Mouse (Mus musculus): Measurements from ENCODE around the gene Baz2b. TPM values are rescaled to one million over a fixed set of nuclear protein-coding genes. Genes with fewer than 3 reads are reported as not detected.

Gene Baz2b
- polyA plus RNA-seq, 1 experiment from 2014 or later, result 56.5 TPM

- DNase-seq (ENCODE audit: low spot score) (no peak), ATAC-seq (replicated peaks; ENCODE audit: insufficient number of reproducible peaks, low FRiP score, low TSS enrichment, low read depth) (no peak)
- Histone ChIP-seq H3K27me3 (ENCODE audit: control insufficient read depth, insufficient read depth, low read length) (no peaks in the 10 kb centered on the region), H3K4me1 (ENCODE audit: control insufficient read depth, insufficient read depth, low read length) (no peaks in the 10 kb centered on the region), H3K36me3 (replicated peaks; ENCODE audit: control insufficient read depth, insufficient read depth, low read depth, low read length) (no peaks in the 10 kb centered on the region), H3K9me3 (replicated peaks; ENCODE audit: control insufficient read depth, low read length) (no peaks in the 10 kb centered on the region), H3K4me3 (ENCODE audit: low read depth, low read length) (no peak overlapping the region), H3K27ac (replicated peaks; ENCODE audit: low read depth, low read length) (no peak overlapping the region), H3K9ac (replicated peaks; ENCODE audit: low read length) (no peak overlapping the region), H3K4me2 (ENCODE audit: low read depth, low read length) (no peak overlapping the region)
- WGBS, result 56% methylated on average over 2 of the region's 2 CpGs
Observed at GRCm38 (mm10) chr2:60120681-60121080, 89.0 kb downstream of the Baz2b start.

GRCm38 (mm10) chr2:60118684-60119558 is 90.7 kb downstream of the Baz2b start:
- ATAC-seq (replicated peaks; ENCODE audit: insufficient number of reproducible peaks, low FRiP score, low TSS enrichment, low read depth), result no peak

GRCm38 (mm10) chr2:60117867-60118266 is 91.8 kb downstream of the Baz2b start:
- DNase-seq (ENCODE audit: low spot score) (no peak), ATAC-seq (replicated peaks; ENCODE audit: insufficient number of reproducible peaks, low FRiP score, low TSS enrichment, low read depth) (no peak)
- no peak overlapping the region for H3K4me2 ChIP-seq (ENCODE audit: low read depth, low read length)
- H3K9me3 ChIP-seq (replicated peaks; ENCODE audit: control insufficient read depth, low read length), result no peaks in the 10 kb centered on the region
- no peaks in the 10 kb centered on the region for H3K27me3 ChIP-seq (ENCODE audit: control insufficient read depth, insufficient read depth, low read length)
- H3K36me3 ChIP-seq (replicated peaks; ENCODE audit: control insufficient read depth, insufficient read depth, low read depth, low read length), result no peaks in the 10 kb centered on the region
- H3K27ac ChIP-seq (replicated peaks; ENCODE audit: low read depth, low read length), result no peak overlapping the region
- no peak overlapping the region for H3K4me3 ChIP-seq (ENCODE audit: low read depth, low read length)
- 78% methylated on average over 9 of the region's 9 CpGs for WGBS
- no peaks in the 10 kb centered on the region for H3K4me1 ChIP-seq (ENCODE audit: control insufficient read depth, insufficient read depth, low read length)
- H3K9ac ChIP-seq (replicated peaks; ENCODE audit: low read length), result no peak overlapping the region

More at GRCm38 (mm10) chr2:60118684-60119558, 90.7 kb downstream of the Baz2b start:
- H3K9ac ChIP-seq (replicated peaks; ENCODE audit: low read length), result no peak overlapping the region
- WGBS, result 60% methylated on average over 10 of the region's 10 CpGs
- H3K27me3 ChIP-seq (ENCODE audit: control insufficient read depth, insufficient read depth, low read length), result no peaks in the 10 kb centered on the region
- DNase-seq (ENCODE audit: low spot score), result no peak
- H3K27ac ChIP-seq (replicated peaks; ENCODE audit: low read depth, low read length), result no peak overlapping the region
- no peaks in the 10 kb centered on the region for H3K36me3 ChIP-seq (replicated peaks; ENCODE audit: control insufficient read depth, insufficient read depth, low read depth, low read length)
- no peaks in the 10 kb centered on the region for H3K9me3 ChIP-seq (replicated peaks; ENCODE audit: control insufficient read depth, low read length)
- H3K4me3 ChIP-seq (ENCODE audit: low read depth, low read length), result no peak overlapping the region
- no peaks in the 10 kb centered on the region for H3K4me1 ChIP-seq (ENCODE audit: control insufficient read depth, insufficient read depth, low read length)
- no peak overlapping the region for H3K4me2 ChIP-seq (ENCODE audit: low read depth, low read length)

GRCm38 (mm10) chr2:60115891-60116554 is 93.6 kb downstream of the Baz2b start:
- Histone ChIP-seq H3K36me3 (replicated peaks; ENCODE audit: control insufficient read depth, insufficient read depth, low read depth, low read length) (no peaks in the 10 kb centered on the region), H3K9ac (replicated peaks; ENCODE audit: low read length) (no peak overlapping the region), H3K27ac (replicated peaks; ENCODE audit: low read depth, low read length) (no peak overlapping the region), H3K27me3 (ENCODE audit: control insufficient read depth, insufficient read depth, low read length) (no peaks in the 10 kb centered on the region), H3K4me3 (ENCODE audit: low read depth, low read length) (no peak overlapping the region), H3K9me3 (replicated peaks; ENCODE audit: control insufficient read depth, low read length) (no peaks in the 10 kb centered on the region), H3K4me1 (ENCODE audit: control insufficient read depth, insufficient read depth, low read length) (no peaks in the 10 kb centered on the region), H3K4me2 (ENCODE audit: low read depth, low read length) (no peak overlapping the region)
- DNase-seq (ENCODE audit: low spot score) (no peak), ATAC-seq (replicated peaks; ENCODE audit: insufficient number of reproducible peaks, low FRiP score, low TSS enrichment, low read depth) (no peak)
- WGBS, result 58% methylated on average over 12 of the region's 12 CpGs

- H3K4me2 ChIP-seq (ENCODE audit: low read depth, low read length), result no peak overlapping the region
- no peak overlapping the region for H3K4me3 ChIP-seq (ENCODE audit: low read depth, low read length)
- no peaks in the 10 kb centered on the region for H3K27me3 ChIP-seq (ENCODE audit: control insufficient read depth, insufficient read depth, low read length)
- H3K4me1 ChIP-seq (ENCODE audit: control insufficient read depth, insufficient read depth, low read length), result no peaks in the 10 kb centered on the region
- no peak overlapping the region for H3K9ac ChIP-seq (replicated peaks; ENCODE audit: low read length)
- DNase-seq (ENCODE audit: low spot score) (no peak), ATAC-seq (replicated peaks; ENCODE audit: insufficient number of reproducible peaks, low FRiP score, low TSS enrichment, low read depth) (no peak)
- no peaks in the 10 kb centered on the region; the same call in 1 of the 2 replicates for H3K36me3 ChIP-seq (replicated peaks; ENCODE audit: control insufficient read depth, insufficient read depth, low read depth, low read length)
- no peak overlapping the region for H3K27ac ChIP-seq (replicated peaks; ENCODE audit: low read depth, low read length)
- 86% methylated on average over 4 of the region's 4 CpGs for WGBS
- H3K9me3 ChIP-seq (replicated peaks; ENCODE audit: control insufficient read depth, low read length), result no peaks in the 10 kb centered on the region
Observed at GRCm38 (mm10) chr2:60114901-60115300, 94.7 kb downstream of the Baz2b start.

GRCm38 (mm10) chr2:60113661-60114560 is 95.7 kb downstream of the Baz2b start:
- Histone ChIP-seq H3K36me3 (replicated peaks; ENCODE audit: control insufficient read depth, insufficient read depth, low read depth, low read length) (no peaks in the 10 kb centered on the region; the same call in 1 of the 2 replicates), H3K9me3 (replicated peaks; ENCODE audit: control insufficient read depth, low read length) (no peaks in the 10 kb centered on the region), H3K4me2 (ENCODE audit: low read depth, low read length) (no peak overlapping the region), H3K27me3 (ENCODE audit: control insufficient read depth, insufficient read depth, low read length) (no peaks in the 10 kb centered on the region), H3K4me3 (ENCODE audit: low read depth, low read length) (no peak overlapping the region), H3K9ac (replicated peaks; ENCODE audit: low read length) (no peak overlapping the region), H3K4me1 (ENCODE audit: control insufficient read depth, insufficient read depth, low read length) (no peaks in the 10 kb centered on the region), H3K27ac (replicated peaks; ENCODE audit: low read depth, low read length) (no peak overlapping the region)
- ATAC-seq (replicated peaks; ENCODE audit: insufficient number of reproducible peaks, low FRiP score, low TSS enrichment, low read depth) (no peak), DNase-seq (ENCODE audit: low spot score) (no peak)
- 82% methylated on average over 12 of the region's 12 CpGs for WGBS

GRCm38 (mm10) chr2:60112116-60112515 is 97.5 kb downstream of the Baz2b start:
- H3K9me3 ChIP-seq (replicated peaks; ENCODE audit: control insufficient read depth, low read length), result no peaks in the 10 kb centered on the region
- H3K4me1 ChIP-seq (ENCODE audit: control insufficient read depth, insufficient read depth, low read length), result no peaks in the 10 kb centered on the region
- H3K36me3 ChIP-seq (replicated peaks; ENCODE audit: control insufficient read depth, insufficient read depth, low read depth, low read length), result no peaks in the 10 kb centered on the region; the same call in 1 of the 2 replicates
- no peak overlapping the region for H3K9ac ChIP-seq (replicated peaks; ENCODE audit: low read length)
- H3K27ac ChIP-seq (replicated peaks; ENCODE audit: low read depth, low read length), result no peak overlapping the region
- ATAC-seq (replicated peaks; ENCODE audit: insufficient number of reproducible peaks, low FRiP score, low TSS enrichment, low read depth), result no peak
- no peak for DNase-seq (ENCODE audit: low spot score)
- H3K27me3 ChIP-seq (ENCODE audit: control insufficient read depth, insufficient read depth, low read length), result no peaks in the 10 kb centered on the region
- no peak overlapping the region for H3K4me3 ChIP-seq (ENCODE audit: low read depth, low read length)
- H3K4me2 ChIP-seq (ENCODE audit: low read depth, low read length), result no peak overlapping the region
- WGBS, result 95% methylated on average over 2 of the region's 2 CpGs

Data from embryonic facial prominence, embryonic 11.5 days (tissue).